In genomic region chr10:42477550-42478340, GRCm38 (mm10) we compare ENCODE assay signal across 8 mouse cellular contexts. TPM values are rescaled to one million over a fixed set of nuclear protein-coding genes. Genes with fewer than 3 reads are reported as not detected.
DNase-seq lines count a peak whose midpoint lies in the region; ATAC-seq and TF ChIP-seq lines count a peak whose summit lies in the region.

No protein-coding gene starts in this region.

- peaks cover 1% of the 10 kb centered on the region; the same call in 1 of the 2 replicates for H3K79me2 ChIP-seq in heart, adult 2 months (replicated peaks; ENCODE audit: control insufficient read depth, insufficient read depth, low read length)

- peak overlapping the region; percentile 88 for H3K9ac ChIP-seq in heart, adult 2 months (ENCODE audit: low read depth, low read length)
- H3K9ac ChIP-seq in hindbrain, embryonic 11.5 days (ENCODE audit: low read depth, low read length), result peak overlapping the region; percentile 85
- H3K9ac ChIP-seq in midbrain, embryonic 12.5 days (replicated peaks), result peak overlapping the region; percentile 82

- H3K36me3 ChIP-seq in heart, adult 2 months (ENCODE audit: control insufficient read depth, insufficient read depth, low read length), result peaks cover 3% of the 10 kb centered on the region; the same call in 1 of the 2 replicates
- no peaks in the 10 kb centered on the region for H3K36me3 ChIP-seq in testis, adult 2 months (ENCODE audit: control insufficient read depth, insufficient read depth, low read length)
- H3K36me3 ChIP-seq in hindbrain, embryonic 11.5 days (ENCODE audit: control insufficient read depth, insufficient read depth, low read length), result no peaks in the 10 kb centered on the region
- H3K36me3 ChIP-seq in midbrain, embryonic 12.5 days, result no peaks in the 10 kb centered on the region

- intact Hi-C loops in heart, adult 2 months (cut with DNase I), result loop anchor here (1.0 to 2.0 kb wide), 2 partner anchors 21 to 25 kb away; partner anchors contain the start of gene Snx3

- no peak for DNase-seq in heart, adult 2 months
- DNase-seq in heart, adult 18-20 months, result no peak
- DNase-seq in testis, postnatal 14 days (ENCODE audit: low spot score), result no peak
- DNase-seq in hindbrain, embryonic 11.5 days (ENCODE audit: low spot score), result no peak
- DNase-seq in urinary bladder, postnatal 4 days (ENCODE audit: low spot score in 2 of 2), result no peak
- DNase-seq in right cerebral cortex, postnatal 4 days, result no peak

- H3K27me3 ChIP-seq in heart, adult 2 months (ENCODE audit: control insufficient read depth, insufficient read depth, low read length), result no peaks in the 10 kb centered on the region
- no peaks in the 10 kb centered on the region for H3K27me3 ChIP-seq in testis, adult 2 months (ENCODE audit: control insufficient read depth, insufficient read depth, low read length)
- no peaks in the 10 kb centered on the region for H3K27me3 ChIP-seq in hindbrain, embryonic 11.5 days (ENCODE audit: control insufficient read depth, insufficient read depth, low read length)
- H3K27me3 ChIP-seq in midbrain, embryonic 12.5 days, result 0 out of 2 replicates have a peak, but pooled peaks cover 3% of the 10 kb centered on the region

- no peaks in the 10 kb centered on the region for H3K9me3 ChIP-seq in hindbrain, embryonic 11.5 days (ENCODE audit: control insufficient read depth, low read length)
- H3K9me3 ChIP-seq in midbrain, embryonic 12.5 days, result no peaks in the 10 kb centered on the region

- peak overlapping the region; percentile 88 for H3K4me3 ChIP-seq in heart, adult 2 months
- peak overlapping the region; percentile 87 for H3K4me3 ChIP-seq in testis, adult 2 months (ENCODE audit: control insufficient read depth, low read depth, low read length)
- H3K4me3 ChIP-seq in hindbrain, embryonic 11.5 days (ENCODE audit: low read depth, low read length), result peak overlapping the region; percentile 79
- H3K4me3 ChIP-seq in midbrain, embryonic 12.5 days, result peak overlapping the region; percentile 78

- no peak for TF ChIP-seq EP300 in heart, adult 2 months (IDR thresholded peaks at IDR 0.05; ENCODE audit: insufficient read depth, low read depth, low read length)

- TF ChIP-seq POLR2A in heart, adult 2 months (IDR thresholded peaks at IDR 0.05; ENCODE audit: insufficient read depth, low read depth, low read length), result no peak
- no peak for TF ChIP-seq POLR2A in testis, adult 2 months (IDR thresholded peaks at IDR 0.05; ENCODE audit: control insufficient read depth, low read depth, low read length)

- H3K4me1 ChIP-seq in heart, adult 2 months (ENCODE audit: control insufficient read depth, insufficient read depth, low read length), result peaks cover 8% of the 10 kb centered on the region
- peaks cover 12% of the 10 kb centered on the region for H3K4me1 ChIP-seq in testis, adult 2 months (ENCODE audit: control insufficient read depth, insufficient read depth, low read length)
- H3K4me1 ChIP-seq in hindbrain, embryonic 11.5 days (replicated peaks; ENCODE audit: control insufficient read depth, insufficient read depth, low read length), result no peaks in the 10 kb centered on the region
- H3K4me1 ChIP-seq in midbrain, embryonic 12.5 days, result peaks cover 11% of the 10 kb centered on the region

- peak; percentile 61 for ATAC-seq in hindbrain, embryonic 11.5 days (ENCODE audit: low FRiP score)
- peak; percentile 45; the same call in 1 of the 2 replicates for ATAC-seq in midbrain, embryonic 12.5 days (ENCODE audit: low FRiP score, low read depth)

- peak overlapping the region; percentile 64 for H3K4me2 ChIP-seq in hindbrain, embryonic 11.5 days (replicated peaks; ENCODE audit: low read depth, low read length)
- H3K4me2 ChIP-seq in midbrain, embryonic 12.5 days (replicated peaks), result peak overlapping the region; percentile 68

- 5% methylated on average over 25 of the region's 25 CpGs for WGBS in heart, adult 2 months
- WGBS in hindbrain, embryonic 11.5 days, result 12% methylated on average over 25 of the region's 25 CpGs
- WGBS in midbrain, embryonic 12.5 days, result 14% methylated on average over 25 of the region's 25 CpGs

- peak overlapping the region; percentile 100 for H3K27ac ChIP-seq in heart, adult 2 months
- peak overlapping the region; percentile 89 for H3K27ac ChIP-seq in testis, adult 2 months (ENCODE audit: control insufficient read depth, insufficient read depth, low read depth, low read length)
- peak overlapping the region; percentile 87 for H3K27ac ChIP-seq in hindbrain, embryonic 11.5 days (ENCODE audit: low read depth, low read length)
- H3K27ac ChIP-seq in midbrain, embryonic 12.5 days (replicated peaks), result peak overlapping the region; percentile 86

- no peak for TF ChIP-seq CTCF in heart, adult 2 months (IDR thresholded peaks at IDR 0.05)
- no peak for TF ChIP-seq CTCF in testis, adult 2 months (IDR thresholded peaks at IDR 0.05; ENCODE audit: control insufficient read depth, insufficient read depth, insufficient replicate concordance, low read depth, low read length)

RNA-seq across cellular contexts. Expression of gene Afg1l, which starts 0.6 kb away (rescaled TPM):
- total RNA-seq in heart, adult 2 months (2021), result 10 to 100 TPM; 28.6 to 31.3 TPM
- polyA plus RNA-seq in heart, adult 2 months (2012; rRNA removed), result 22.3 and 36.8 TPM in 2 replicates
- total RNA-seq in heart, adult 18-20 months (2021), result 10 to 100 TPM; 31.8 to 32.7 TPM
- 1.5 and 1.7 TPM in 2 replicates for polyA plus RNA-seq in testis, adult 2 months (2012; rRNA removed)
- 5.1 and 6.2 TPM in 2 replicates for polyA plus RNA-seq in hindbrain, embryonic 11.5 days (2014; fragmentation: Nextera tagmentation; extraction: Ambion mirVana)
- 3.7 and 4.8 TPM in 2 replicates for polyA plus RNA-seq in midbrain, embryonic 12.5 days (2016; fragmentation: Nextera tagmentation; extraction: Ambion mirVana)

RNA-seq across cellular contexts. Expression of gene Snx3, which starts 24.1 kb away (rescaled TPM):
- 100 to 1,000 TPM; 164 to 179 TPM for total RNA-seq in heart, adult 2 months (2021)
- polyA plus RNA-seq in heart, adult 2 months (2012; rRNA removed), result 258 and 403 TPM in 2 replicates
- total RNA-seq in heart, adult 18-20 months (2021), result 100 to 1,000 TPM; 173 to 184 TPM
- 315 and 363 TPM in 2 replicates for polyA plus RNA-seq in testis, adult 2 months (2012; rRNA removed)
- polyA plus RNA-seq in hindbrain, embryonic 11.5 days (2014; fragmentation: Nextera tagmentation; extraction: Ambion mirVana), result 227 and 238 TPM in 2 replicates
- 217 and 220 TPM in 2 replicates for polyA plus RNA-seq in midbrain, embryonic 12.5 days (2016; fragmentation: Nextera tagmentation; extraction: Ambion mirVana)
